Mouse (Mus musculus) heart, postnatal 10 days (tissue): ENCODE data around the gene Dock4. TPM values are rescaled to one million over a fixed set of nuclear protein-coding genes. Genes with fewer than 3 reads are reported as not detected.

Experiments used
- DNase-seq, 2 experiments: peaks; one replicate each; pipeline ENCODE4 v3.0.0; 2021
- intact Hi-C: fragments of 180-260 bp; cut with DNase I; formaldehyde crosslinking; loops from one replicate; pipeline ENCODE4 v1.15.1; 2025
- total RNA-seq, 2 experiments: library from RNA; stranded (reverse); gene quantifications; 2 replicates each; pipeline ENCODE4 v1.2.3; 2021

Dock4 gene
- total RNA-seq, 2 experiments from 2014 or later = 18.8 to 21.1 TPM

DNA sequence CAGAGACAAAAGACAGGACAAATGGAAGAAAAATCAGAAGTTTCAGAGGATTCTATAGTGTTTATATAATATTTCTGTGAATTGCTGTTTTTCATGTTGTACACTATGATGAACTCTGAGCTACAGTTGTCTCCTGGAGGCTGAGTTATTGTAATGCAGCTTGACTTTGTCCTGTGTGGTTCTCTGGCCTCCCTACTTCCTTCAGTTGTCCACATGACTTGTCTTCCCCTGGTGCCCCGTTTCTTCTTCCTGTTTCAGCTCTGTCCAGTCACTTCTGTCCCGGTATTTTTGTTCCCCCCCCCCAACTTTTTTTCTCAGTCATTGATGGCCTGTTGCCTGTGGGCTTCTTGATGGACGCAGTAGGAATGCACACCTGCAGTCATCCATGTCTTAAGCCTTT, 112.8 kb downstream of the Dock4 start:
- intact Hi-C loops = no loop called here
- no peak for DNase-seq

DNA sequence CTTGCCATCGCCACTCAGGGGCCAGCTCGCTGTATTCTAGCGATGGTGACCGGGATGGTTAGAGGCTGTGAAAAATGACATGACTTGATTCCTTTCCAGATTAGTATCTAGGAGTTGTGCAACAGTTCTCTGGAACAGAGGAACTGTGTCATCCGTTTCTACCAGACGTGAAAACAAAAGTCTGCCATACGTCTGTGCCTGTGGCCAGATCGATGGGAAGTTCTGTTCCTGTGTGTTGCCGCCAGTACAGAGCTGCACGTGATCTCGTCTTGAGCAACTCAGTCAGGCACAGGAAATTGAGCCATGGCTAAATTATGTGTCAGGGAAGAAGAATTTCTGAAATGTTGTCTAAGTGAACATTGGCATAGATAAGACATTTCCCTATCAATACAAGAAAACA, 113.4 kb downstream of the Dock4 start:
- intact Hi-C loops = no loop called here
- peak; percentile 30 to 45 for DNase-seq

DNA sequence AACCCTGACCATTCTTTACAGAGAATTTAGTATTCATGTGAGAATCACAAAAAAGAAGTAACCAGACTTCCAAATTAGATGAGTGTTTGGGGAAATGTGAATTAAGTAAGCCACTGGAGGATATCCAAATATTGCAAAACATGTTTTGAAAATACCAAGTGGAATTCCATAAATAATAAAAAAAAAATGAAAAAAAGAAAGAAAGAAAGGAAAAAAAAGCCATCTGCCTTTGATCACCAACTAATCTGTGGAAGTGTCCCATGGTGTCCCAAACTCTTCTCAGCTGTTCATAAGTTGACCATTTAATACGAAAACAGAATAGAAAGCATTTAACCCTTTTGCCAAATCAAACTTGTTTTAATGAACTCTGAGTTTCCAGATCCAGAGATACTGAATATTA, 118.0 kb downstream of the Dock4 start:
- no peak for DNase-seq
- intact Hi-C loops = no loop called here

DNA sequence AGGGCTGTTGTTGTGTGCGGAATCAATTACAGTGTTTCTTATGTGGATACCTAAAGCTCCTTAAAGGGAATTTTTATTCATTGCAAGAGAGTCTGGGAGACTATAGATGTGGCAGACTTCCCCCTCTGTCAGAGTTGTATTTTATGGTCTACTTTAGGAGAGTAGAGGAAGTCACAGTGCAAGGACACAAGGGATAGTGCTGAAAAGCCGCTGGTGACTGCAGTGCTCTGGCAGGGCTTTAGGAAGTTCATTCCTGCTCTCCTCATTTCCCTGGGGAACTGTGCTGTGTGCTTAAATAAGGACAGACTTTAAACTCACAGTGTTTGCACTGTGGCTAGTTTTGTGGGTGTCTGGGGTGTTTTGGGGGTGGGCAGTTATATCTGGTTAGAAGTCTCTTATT, 118.5 kb downstream of the Dock4 start:
- intact Hi-C loops = no loop called here
- DNase-seq = peak in 1 of 2 experiments; percentile 22

DNA sequence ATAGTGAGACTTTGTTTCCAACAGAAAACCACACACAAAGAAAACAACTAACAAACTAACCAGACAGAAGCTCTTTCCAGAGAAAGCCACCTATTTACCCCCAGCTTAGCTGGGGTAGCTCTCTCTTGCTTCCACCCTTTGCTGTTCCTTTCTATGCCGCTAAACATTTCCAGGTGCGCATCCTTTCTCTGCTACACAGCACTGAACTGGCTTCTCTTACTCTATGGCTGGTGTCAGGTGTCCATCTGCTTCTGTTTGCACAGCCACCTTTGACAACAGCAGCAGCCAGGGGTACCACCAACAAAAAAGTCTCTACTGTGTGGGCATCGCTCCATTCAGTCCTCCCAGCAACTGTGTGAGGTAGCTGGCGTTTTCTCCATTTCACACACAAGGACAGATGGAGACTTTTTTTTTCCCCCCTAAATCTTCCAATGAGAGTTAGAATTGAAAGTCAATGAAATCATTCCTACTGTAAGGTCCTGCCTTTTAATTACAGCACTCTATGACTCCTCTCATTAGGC, 122.7 kb downstream of the Dock4 start:
- no peak for DNase-seq
- intact Hi-C loops = loop anchor here (5.0 kb wide), 1 partner anchor 66 kb away; no protein-coding TSS in a partner anchor

DNA sequence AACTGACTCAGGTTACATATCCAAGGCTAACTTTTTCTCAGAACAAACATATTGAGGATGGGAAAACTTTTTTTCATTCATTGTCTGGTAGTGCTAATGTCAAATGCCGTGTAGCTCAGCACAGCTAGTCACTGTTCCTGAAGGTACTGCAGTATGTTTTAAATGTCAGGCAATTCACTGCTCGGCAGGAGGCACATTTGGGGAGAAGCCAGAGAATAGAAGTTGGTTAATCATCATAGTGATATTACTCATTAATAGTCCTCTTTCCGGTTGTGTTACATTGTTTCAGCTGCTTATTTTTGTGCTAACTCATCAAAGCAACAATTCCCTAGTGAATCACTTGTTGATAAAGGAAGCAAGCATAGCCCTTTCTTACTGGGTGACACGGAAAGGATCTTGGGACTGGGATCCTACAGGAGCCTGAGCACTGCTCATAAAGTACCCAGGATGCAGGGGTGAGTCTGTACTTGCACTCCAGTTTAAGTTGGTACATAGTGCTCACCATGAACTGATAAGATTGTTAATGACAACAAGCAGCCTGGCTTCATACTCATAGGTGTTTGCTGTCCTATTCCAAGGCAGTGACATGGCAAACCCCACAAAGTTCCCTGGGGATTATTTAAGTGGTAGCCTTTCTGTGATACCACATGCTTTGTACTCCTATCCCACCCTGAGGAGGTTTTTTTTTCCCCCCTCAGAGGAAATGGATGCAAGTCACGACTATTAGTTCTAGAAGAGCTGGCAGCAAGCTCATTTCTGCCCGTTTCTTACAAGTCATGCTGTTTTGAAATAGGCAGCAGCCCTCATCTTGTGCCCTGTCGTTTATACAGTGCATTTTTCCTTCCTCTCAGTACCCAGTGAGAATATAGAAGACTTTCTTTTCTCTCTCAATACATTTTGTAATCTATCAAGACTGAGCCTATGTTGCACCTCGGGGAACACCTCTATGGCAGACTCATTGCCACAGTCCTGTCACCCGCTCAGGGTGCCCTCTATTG, 123.5 kb downstream of the Dock4 start:
- intact Hi-C loops = loop anchor here (5.0 kb wide), 1 partner anchor 67 kb away; no protein-coding TSS in a partner anchor

DNA sequence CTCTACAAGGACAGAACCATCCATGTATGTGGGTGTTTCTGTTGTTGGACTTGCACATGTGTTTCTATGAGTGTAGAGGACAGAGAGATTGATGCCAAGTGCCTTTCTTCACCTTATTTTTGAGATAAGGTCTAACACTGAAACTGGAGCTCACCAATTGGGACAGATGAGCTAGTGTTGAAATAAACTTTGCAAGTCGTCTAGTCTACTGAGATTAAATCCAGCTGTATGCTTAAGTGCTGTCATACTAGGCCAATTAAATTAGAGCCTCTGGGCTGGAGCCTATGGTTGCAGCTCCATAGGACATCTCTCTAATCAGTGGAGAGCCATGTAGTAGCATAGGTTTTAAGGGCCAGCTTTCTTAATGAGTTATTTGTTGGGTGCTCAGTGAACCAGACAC, 124.5 kb downstream of the Dock4 start:
- peak; percentile 24 to 35 for DNase-seq

More for the DNA sequence above, 123.5 kb downstream of the Dock4 start:
- no peak for DNase-seq

DNA sequence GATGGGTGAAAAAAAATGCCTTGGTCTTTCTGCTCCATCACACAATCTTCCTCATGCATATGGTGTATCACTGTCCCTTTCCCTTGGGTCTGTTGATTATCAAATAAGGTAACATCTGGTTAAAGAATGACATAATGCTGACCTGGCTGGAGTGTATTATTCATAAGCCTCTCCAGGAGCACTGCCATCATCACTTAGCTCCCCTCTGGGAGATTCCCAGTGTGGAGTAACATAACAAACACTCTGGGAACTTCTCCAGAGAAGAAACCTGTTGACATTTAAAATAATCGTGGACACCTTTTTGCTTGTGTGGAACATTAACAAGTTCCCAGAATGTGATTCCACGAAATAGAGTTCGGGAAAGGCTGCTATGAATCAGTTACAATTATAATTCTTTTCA, 128.3 kb downstream of the Dock4 start:
- DNase-seq = no peak
- intact Hi-C loops = loop anchor here (10.0 kb wide), 1 partner anchor 319 kb away; no protein-coding TSS in a partner anchor

More for the DNA sequence above, 124.5 kb downstream of the Dock4 start:
- intact Hi-C loops = loop anchor here (10.0 kb wide), 1 partner anchor 315 kb away; no protein-coding TSS in a partner anchor

DNA sequence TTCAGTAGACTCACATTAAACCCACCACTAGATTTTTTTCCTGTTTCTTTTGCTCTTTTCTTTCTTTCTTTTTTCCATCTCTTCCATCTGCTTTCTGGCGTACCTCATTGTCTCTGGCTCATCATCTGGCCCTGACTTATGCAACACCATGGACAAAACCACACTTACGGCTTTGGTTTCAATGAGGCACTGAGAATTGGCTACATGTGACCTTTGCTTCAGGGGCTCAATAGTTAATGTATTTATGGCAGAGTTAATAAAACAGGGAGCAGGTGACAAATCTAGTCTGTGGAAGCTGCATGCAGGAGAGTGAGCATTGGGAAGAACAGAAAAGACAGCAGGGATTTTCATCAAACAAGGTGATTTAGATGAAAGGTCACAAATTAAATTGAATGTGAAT, 131.0 kb downstream of the Dock4 start:
- no peak for DNase-seq
- intact Hi-C loops = loop anchor here (10.0 kb wide), 1 partner anchor 322 kb away; no protein-coding TSS in a partner anchor

DNA sequence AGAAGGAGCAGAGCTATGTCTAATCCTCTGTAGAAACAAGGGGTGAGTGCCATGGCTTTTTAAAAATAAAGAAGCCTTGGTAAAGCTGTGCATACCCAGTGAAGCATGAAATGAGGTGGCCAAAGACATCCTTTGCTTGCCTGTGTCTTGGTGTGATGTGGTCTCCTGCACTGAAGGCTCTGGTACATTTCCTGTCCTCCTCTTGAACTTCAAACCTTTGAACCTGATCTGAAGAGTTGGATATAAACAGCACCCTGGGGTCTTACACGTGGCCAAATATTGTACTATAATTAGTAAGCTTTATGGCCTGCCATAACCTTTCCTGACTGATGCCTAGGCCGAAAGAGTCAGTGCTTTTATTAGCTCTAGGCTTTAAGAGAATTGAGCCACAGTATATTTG, 134.6 kb downstream of the Dock4 start:
- DNase-seq = no peak
- intact Hi-C loops = loop anchor here (5.0 kb wide), 1 partner anchor 97 kb away; no protein-coding TSS in a partner anchor

DNA sequence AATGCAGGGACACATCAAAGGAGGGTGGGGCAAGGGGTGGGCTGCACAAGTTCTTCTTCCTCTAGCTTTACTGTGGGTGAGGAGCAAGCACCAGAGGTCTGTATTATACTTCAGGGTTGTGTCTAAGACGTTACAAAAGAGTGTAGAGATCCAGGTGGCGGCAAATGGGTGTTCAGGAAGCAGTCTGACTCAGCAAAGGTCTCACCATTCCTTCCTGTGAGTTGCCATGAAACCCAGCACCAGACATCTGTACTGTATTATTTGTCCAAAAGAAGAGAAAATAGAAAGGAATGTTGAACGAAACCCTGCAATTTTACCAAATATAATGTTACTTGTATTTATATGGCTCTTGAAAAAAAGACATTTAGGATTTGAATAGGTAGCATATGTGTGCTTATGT, 135.3 kb downstream of the Dock4 start:
- intact Hi-C loops = loop anchor here (5.0 kb wide), 1 partner anchor 96 kb away; no protein-coding TSS in a partner anchor
- no peak for DNase-seq

DNA sequence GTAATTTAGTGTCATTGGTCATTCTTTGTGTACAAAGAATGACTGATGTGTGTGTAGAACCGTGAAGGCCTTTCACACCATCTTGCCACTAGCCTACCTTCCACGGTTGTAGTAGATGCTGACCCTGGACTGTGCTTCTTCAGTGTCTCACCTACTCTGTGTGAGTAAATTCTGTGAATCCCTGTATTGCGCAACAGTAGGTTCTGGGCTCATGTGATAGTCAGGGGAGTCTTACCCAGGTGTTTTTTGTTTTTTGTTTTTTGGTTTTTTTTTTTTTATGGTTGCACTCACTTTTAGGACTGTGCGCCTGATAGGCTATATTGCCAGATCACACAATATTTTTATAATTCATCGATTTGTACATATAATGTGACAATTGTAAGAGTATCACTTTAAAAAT, 136.3 kb downstream of the Dock4 start:
- intact Hi-C loops = loop anchor here (5.0 kb wide), 1 partner anchor 95 kb away; no protein-coding TSS in a partner anchor
- DNase-seq = no peak

DNA sequence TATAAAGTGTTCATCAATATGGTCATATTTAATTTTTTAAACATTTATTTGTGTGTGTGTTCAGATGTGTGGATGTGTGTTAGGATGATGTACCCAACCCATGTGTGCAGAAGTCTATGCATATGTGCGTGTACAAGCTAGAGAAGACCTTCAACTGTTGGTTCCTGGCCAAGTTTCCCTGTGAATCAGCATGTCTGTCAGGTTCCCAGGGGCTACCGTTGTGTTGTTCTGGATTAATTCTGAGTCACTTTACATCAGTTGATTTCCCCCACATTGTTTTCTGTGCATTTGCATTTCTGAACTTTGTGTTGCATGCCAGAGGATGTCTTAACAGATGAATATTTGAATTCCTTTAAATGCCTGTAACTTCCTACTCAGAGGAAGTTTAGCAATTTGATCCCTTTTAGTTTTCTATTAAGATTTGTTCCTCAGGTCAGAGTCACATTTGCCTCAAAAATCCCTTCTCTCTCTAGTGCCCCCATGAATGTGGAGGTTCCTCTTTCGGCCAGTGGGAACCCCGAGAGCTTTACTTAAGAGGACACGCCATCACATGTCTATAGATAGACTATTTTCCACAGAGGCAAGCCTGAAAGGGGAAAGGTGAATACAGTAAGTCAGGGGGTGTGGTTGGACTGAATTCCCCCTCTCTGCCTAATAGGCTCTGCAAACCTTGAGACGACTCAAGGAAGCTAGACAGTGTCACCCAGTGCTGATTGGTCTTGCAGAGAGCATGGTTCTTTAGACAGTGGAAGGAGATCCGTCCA, 139.0 kb downstream of the Dock4 start:
- DNase-seq = no peak
- intact Hi-C loops = loop anchor here (5.0 kb wide), 1 partner anchor 93 kb away; no protein-coding TSS in a partner anchor

DNA sequence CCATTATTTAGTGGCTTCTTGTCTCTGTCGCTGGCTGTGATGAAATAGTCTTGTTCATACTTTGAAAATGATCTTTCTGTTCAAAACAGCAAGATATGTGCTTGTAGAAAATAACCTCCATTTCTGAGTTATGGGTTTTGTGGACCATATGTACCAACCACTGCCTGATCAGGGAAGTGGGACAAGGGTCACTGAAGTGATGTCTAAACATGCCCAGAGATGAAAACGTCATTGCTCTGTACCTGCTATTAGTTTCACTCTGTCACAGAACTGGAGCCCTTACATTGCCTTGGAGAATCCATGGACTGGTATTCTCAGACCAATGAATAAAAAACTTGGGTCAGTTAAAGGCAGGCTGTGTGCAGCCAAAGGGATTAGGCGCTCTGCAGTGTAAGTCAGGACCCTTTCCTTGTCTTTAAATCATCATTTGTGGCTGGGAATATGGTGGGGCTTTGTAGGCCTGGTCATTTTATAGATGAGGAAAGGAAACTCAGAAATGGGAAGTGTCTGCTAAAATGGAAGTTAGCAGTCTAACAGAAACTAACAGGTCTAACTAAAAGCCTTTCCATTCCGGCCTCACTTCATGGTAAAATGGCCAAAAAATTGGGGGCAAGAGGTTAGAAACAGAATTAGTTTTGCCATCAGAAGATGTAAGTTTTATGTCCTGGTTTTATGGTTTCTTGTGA, 139.8 kb downstream of the Dock4 start:
- intact Hi-C loops = no loop called here
- DNase-seq = no peak

DNA sequence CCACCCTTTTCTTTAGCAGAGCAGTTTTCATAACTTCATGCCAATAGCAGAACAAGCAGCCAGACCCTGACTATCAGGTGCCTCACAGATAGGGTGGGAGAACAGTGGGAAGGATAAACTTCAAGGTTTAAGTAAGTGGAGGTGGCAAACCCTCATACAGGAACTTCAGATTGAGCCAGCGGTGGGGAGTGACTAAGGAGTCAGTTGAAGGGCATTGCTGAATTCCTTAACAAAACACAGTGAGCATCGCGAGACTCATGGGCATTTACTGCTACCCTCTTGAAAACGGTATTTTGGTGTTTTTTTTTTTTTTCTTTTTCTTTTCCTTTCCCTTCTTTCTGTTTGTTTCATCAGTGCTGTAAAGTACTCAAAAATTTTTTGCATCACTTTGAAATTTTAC, 148.4 kb downstream of the Dock4 start:
- intact Hi-C loops = no loop called here
- DNase-seq = no peak

DNA sequence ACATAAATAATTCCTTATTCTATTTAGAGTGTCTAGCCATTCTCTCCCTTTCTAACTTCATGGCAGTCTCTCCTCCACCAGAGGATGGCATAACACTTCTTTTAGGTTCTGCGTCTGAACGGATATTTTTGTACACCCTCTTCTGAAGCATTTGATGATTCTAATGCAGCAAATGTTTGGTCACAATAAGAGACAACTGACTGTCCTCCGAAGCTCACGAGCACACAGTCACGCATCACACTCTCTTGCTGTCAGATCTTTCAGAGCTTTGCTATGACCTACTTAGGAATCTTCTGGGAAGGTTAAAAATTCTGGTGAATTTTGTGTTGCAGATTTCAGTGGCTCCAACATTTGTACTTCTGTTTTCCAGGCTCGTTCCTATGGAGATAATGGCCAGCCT, 149.7 kb downstream of the Dock4 start:
- intact Hi-C loops = no loop called here
- no peak for DNase-seq

DNA sequence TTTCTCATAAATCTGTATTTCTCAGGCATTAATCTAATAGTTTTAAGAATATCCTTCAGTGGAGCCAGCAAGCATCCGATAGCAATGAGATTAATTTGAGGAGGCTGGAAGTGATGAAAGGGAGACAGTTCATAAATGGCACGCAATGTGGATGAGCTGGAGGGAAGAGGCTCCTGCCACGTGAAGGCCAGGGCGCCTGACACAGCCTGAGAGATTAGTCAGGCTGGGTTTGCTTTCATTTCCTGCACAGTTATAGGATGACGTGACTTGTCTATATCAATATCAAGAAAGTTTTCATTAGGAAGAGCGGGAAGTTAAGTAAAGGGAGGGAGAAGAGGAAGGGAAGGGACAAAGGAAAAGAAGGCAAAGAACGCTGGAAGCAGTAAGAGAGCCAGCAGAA, 150.3 kb downstream of the Dock4 start:
- intact Hi-C loops = no loop called here
- no peak for DNase-seq

DNA sequence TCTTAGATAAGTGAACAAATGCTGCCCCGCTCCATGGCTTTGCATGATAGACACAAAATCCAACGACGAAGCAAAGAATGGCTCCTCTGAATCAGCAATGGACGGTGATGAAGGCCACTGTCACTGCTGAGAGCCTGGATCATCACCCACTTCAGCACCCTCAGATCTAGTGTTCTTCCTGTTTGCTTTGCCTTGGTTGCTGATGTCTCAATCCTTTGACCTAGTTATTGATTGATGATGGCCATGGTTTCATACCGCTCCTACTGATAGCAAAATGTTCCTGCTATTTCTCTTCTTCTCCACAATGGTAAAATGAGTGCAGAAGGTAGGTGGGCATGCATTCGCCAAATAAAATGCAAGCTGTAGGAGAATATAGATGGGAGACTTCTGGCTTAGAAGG, 150.7 kb downstream of the Dock4 start:
- DNase-seq = no peak
- intact Hi-C loops = no loop called here

DNA sequence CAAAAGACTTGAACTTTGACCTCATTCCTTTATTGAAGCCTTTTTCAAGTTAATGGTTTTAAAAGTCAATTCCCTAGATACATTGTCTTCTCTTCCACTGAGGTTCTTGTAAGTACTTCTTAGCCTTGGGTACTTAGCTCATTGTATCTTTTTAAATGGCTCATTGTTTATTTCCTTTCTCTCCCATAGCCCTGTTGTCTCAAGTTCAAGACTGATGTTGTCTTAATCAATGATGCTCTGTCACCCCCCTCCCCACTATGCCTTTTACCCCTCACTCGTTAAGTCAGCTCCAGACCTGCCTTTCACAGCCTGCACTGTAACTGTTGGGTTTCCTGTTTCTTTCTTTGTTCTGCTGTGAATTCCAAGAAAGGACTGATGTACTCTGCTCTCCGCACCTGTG, 154.2 kb downstream of the Dock4 start:
- intact Hi-C loops = no loop called here
- no peak for DNase-seq

DNA sequence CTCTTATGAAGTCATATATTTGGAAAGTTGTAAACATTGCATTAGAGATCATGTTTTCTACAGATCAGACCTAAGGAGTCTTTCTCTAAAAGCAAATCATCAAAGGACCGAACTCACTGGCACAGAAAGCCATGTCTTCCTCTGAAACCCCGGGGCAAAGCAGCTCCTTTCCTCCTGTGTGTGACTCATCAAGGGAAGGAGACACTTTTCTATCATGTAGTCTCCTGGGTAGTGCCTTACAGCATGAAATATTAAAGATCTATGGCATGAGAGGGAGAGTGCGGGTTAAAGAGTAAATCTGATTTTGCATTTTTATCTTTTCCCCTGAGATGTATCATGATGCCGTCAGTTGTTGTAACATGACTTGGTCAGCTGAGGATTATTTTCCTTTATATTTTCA, 159.8 kb downstream of the Dock4 start:
- no peak for DNase-seq
- intact Hi-C loops = no loop called here
